Mouse (Mus musculus): ENCODE data around the gene Tmcc1.

Tmcc1 gene

GRCm38 (mm10) chr6:115993463-115994145 lies 199.7 kb downstream of the Tmcc1 start:
- no peak for DNase-seq (ENCODE audit: low read depth, low spot score)

- DNase-seq (ENCODE audit: low read depth, low spot score) = no peak
Measured at GRCm38 (mm10) chr6:115992981-115993380, 200.3 kb downstream of the Tmcc1 start.

- no peak for DNase-seq (ENCODE audit: low read depth, low spot score)
Measured at GRCm38 (mm10) chr6:115991881-115992620, 201.2 kb downstream of the Tmcc1 start.

- DNase-seq (ENCODE audit: low read depth, low spot score) = no peak
Measured at GRCm38 (mm10) chr6:115991108-115991880, 202.0 kb downstream of the Tmcc1 start.

GRCm38 (mm10) chr6:115990479-115990878 lies 202.8 kb downstream of the Tmcc1 start:
- DNase-seq (ENCODE audit: low read depth, low spot score) = no peak

- no peak for DNase-seq (ENCODE audit: low read depth, low spot score)
Measured at GRCm38 (mm10) chr6:115990056-115990455, 203.2 kb downstream of the Tmcc1 start.

GRCm38 (mm10) chr6:115989607-115990006 lies 203.7 kb downstream of the Tmcc1 start:
- no peak for DNase-seq (ENCODE audit: low read depth, low spot score)

GRCm38 (mm10) chr6:115989032-115989431 lies 204.3 kb downstream of the Tmcc1 start:
- DNase-seq (ENCODE audit: low read depth, low spot score) = no peak

- no peak for DNase-seq (ENCODE audit: low read depth, low spot score)
Measured at GRCm38 (mm10) chr6:115987096-115987747, 206.1 kb downstream of the Tmcc1 start.

GRCm38 (mm10) chr6:115986472-115987095 lies 206.7 kb downstream of the Tmcc1 start:
- no peak for DNase-seq (ENCODE audit: low read depth, low spot score)

- no peak for DNase-seq (ENCODE audit: low read depth, low spot score)
Measured at GRCm38 (mm10) chr6:115985622-115986021, 207.7 kb downstream of the Tmcc1 start.

- no peak for DNase-seq (ENCODE audit: low read depth, low spot score)
Measured at GRCm38 (mm10) chr6:115984580-115984979, 208.7 kb downstream of the Tmcc1 start.

- no peak for DNase-seq (ENCODE audit: low read depth, low spot score)
Measured at GRCm38 (mm10) chr6:115983306-115984038, 209.8 kb downstream of the Tmcc1 start.

GRCm38 (mm10) chr6:115982889-115983288 lies 210.4 kb downstream of the Tmcc1 start:
- no peak for DNase-seq (ENCODE audit: low read depth, low spot score)

GRCm38 (mm10) chr6:115978596-115978995 lies 214.7 kb downstream of the Tmcc1 start:
- no peak for DNase-seq (ENCODE audit: low read depth, low spot score)

GRCm38 (mm10) chr6:115977810-115978209 lies 215.5 kb downstream of the Tmcc1 start:
- DNase-seq (ENCODE audit: low read depth, low spot score) = no peak

- DNase-seq (ENCODE audit: low read depth, low spot score) = no peak
Measured at GRCm38 (mm10) chr6:115975606-115976005, 217.7 kb downstream of the Tmcc1 start.

- DNase-seq (ENCODE audit: low read depth, low spot score) = no peak
Measured at GRCm38 (mm10) chr6:115973881-115974662, 219.2 kb downstream of the Tmcc1 start.

GRCm38 (mm10) chr6:115973139-115973875 lies 220.0 kb downstream of the Tmcc1 start:
- DNase-seq (ENCODE audit: low read depth, low spot score) = no peak

All from forelimb bud, embryonic 11.5 days (tissue).